Mouse (Mus musculus): Measurements from ENCODE around the gene Hoxd4. TPM values are rescaled to one million over a fixed set of nuclear protein-coding genes. Genes with fewer than 3 reads are reported as not detected.

The Hoxd4 gene
- polyA plus RNA-seq, 1 experiment, result 20.3 TPM

DNA sequence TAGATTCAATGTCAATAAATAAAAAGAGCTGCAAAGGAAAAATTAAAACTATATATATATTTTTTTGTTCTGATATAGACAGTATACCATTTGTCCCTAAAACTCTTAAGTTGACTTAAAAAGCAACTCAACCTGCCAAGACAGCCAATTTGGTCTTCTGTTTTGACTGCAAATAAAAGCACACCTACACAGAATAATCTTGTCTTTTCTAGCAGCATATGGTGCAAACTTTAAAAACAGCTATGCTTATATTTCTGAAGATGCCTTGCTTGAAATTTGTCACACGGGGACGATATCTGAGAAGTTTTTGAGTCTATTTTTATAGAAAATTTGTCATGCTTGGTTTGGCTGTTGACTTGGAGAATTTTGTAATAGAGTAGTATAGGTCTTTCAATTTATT, 62.6 kb downstream of the Hoxd4 start:
- no peaks in the 10 kb centered on the region for H3K4me1 ChIP-seq (ENCODE audit: control insufficient read depth, insufficient read depth, low read length)
- H3K36me3 ChIP-seq (ENCODE audit: control insufficient read depth, insufficient read depth, low read length), result no peaks in the 10 kb centered on the region
- no peak overlapping the region for H3K27ac ChIP-seq (ENCODE audit: insufficient read depth, low read depth, low read length)
- WGBS, result 85% methylated on average over 2 of the region's 2 CpGs
- no peak for DNase-seq
- TF ChIP-seq CTCF (conservative IDR thresholded peaks at IDR 0.05; ENCODE audit: insufficient read depth, insufficient read length, low read depth, low read length), result no peak
- no peak for TF ChIP-seq POLR2A (IDR thresholded peaks at IDR 0.05; ENCODE audit: low read depth, low read length)
- no peaks in the 10 kb centered on the region for H3K27me3 ChIP-seq (replicated peaks; ENCODE audit: control insufficient read depth, insufficient read depth, low read length)
- no peak overlapping the region for H3K4me3 ChIP-seq (ENCODE audit: insufficient read depth, low read depth, low read length)

DNA sequence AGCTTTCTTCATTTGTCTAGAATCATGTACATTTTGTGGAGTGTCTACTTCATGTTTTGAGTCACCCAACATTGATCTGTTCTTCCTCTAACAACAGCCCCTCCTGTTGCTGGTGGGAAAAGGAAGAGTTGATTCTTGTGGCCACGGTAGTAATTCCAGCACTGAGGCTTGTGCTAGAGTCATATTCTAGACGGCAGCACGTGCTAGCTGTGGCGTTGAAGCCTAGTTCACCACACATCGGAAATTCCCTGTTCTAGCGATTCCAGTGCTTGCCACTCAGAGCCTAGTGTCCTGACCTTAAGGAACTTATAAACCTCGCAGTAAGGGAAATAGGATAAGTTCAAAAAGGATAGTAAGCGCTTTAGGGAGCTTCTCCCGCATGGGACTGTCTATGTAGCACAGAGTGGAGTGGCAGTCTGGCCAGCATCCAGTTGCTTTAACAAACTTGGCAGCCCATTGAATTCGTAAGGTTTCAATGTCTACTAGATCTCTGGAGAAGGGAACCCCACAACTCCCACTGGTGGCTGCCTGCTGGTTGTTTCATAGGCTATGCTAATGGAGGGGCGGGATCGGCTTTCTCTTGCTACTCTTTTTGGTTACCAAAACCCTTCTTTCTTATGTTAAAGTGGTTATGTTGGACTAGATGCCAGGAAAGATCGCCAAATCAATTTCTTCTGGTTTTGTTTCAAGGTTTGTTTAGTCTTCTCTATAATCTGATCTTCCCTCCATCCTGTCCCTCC, 66.0 kb downstream of the Hoxd4 start:
- WGBS, result 79% methylated on average over 13 of the region's 13 CpGs
- no peak overlapping the region for H3K4me3 ChIP-seq (ENCODE audit: insufficient read depth, low read depth, low read length)

More for the DNA sequence above, 66.0 kb downstream of the Hoxd4 start:
- no peaks in the 10 kb centered on the region for H3K27me3 ChIP-seq (replicated peaks; ENCODE audit: control insufficient read depth, insufficient read depth, low read length)
- no peak for TF ChIP-seq POLR2A (IDR thresholded peaks at IDR 0.05; ENCODE audit: low read depth, low read length)
- no peak for TF ChIP-seq CTCF (conservative IDR thresholded peaks at IDR 0.05; ENCODE audit: insufficient read depth, insufficient read length, low read depth, low read length)
- no peak for DNase-seq
- no peaks in the 10 kb centered on the region for H3K36me3 ChIP-seq (ENCODE audit: control insufficient read depth, insufficient read depth, low read length)
- H3K27ac ChIP-seq (ENCODE audit: insufficient read depth, low read depth, low read length), result no peak overlapping the region
- no peaks in the 10 kb centered on the region for H3K4me1 ChIP-seq (ENCODE audit: control insufficient read depth, insufficient read depth, low read length)

Other genes with a start within 250 kb of the Hoxd4 start
- gene Lnpk, start 132.5 kb upstream of the Hoxd4 start, polyA plus RNA-seq (2012; rRNA removed), result 2.6 and 3.5 TPM in 2 replicates
- gene Evx2, start 52.4 kb upstream of the Hoxd4 start, polyA plus RNA-seq (2012; rRNA removed), result not detected in 2 replicates
- gene Hoxd13, start 43.6 kb upstream of the Hoxd4 start, polyA plus RNA-seq (2012; rRNA removed), result not detected in 2 replicates
- gene Hoxd12, start 36.9 kb upstream of the Hoxd4 start, polyA plus RNA-seq (2012; rRNA removed), result not detected in 2 replicates
- gene Hoxd11, start 32.4 kb upstream of the Hoxd4 start, polyA plus RNA-seq (2012; rRNA removed), result 2.1 and 2.8 TPM in 2 replicates
- 7.6 and 7.9 TPM in 2 replicates for gene Hoxd10, start 20.0 kb upstream of the Hoxd4 start, polyA plus RNA-seq (2012; rRNA removed)
- gene Hoxd9, start 14.2 kb upstream of the Hoxd4 start, polyA plus RNA-seq (2012; rRNA removed), result 23.9 and 26.0 TPM in 2 replicates
- gene Hoxd8, start 7.3 kb upstream of the Hoxd4 start, polyA plus RNA-seq (2012; rRNA removed), result 45.8 and 46.2 TPM in 2 replicates
- gene Hoxd3, start within 50 bp of the Hoxd4 start, polyA plus RNA-seq (2012; rRNA removed), result 10.2 and 10.7 TPM in 2 replicates
- 5.5 and 7.8 TPM in 2 replicates for gene Gm28230, start 14.8 kb downstream of the Hoxd4 start, polyA plus RNA-seq (2012; rRNA removed)
- gene Hoxd1, start 51.1 kb downstream of the Hoxd4 start, polyA plus RNA-seq (2012; rRNA removed), result 0.04 and 0.08 TPM in 2 replicates
- gene Mtx2, start 113.9 kb downstream of the Hoxd4 start, polyA plus RNA-seq (2012; rRNA removed), result 66.8 and 68.3 TPM in 2 replicates